Mouse (Mus musculus) G1E (cell line): ENCODE data around the gene Nsmce3. TPM values are rescaled to one million over a fixed set of nuclear protein-coding genes. Genes with fewer than 3 reads are reported as not detected.

Experiments used
- ATAC-seq: 2 replicates; pipeline ENCODE4 v1.8.0; 2016; ENCODE audit warnings: mild to moderate bottlenecking; ENCODE audit not compliant: insufficient number of reproducible peaks, poor library complexity, low FRiP score, severe bottlenecking; ENCODE audit errors: extremely low read depth
- DNase-seq: peaks from one replicate; pipeline ENCODE4 v3.0.0; 2012; ENCODE audit warnings: low spot score
- H3K27me3 ChIP-seq: 2 replicates; pipeline ENCODE4 v1.6.1; 2012; ENCODE audit warnings: mild to moderate bottlenecking, low read length, inconsistent platforms; ENCODE audit not compliant: insufficient read depth
- H3K36me3 ChIP-seq: replicated peaks from 2 replicates; pipeline ENCODE3; 2012; ENCODE audit warnings: mild to moderate bottlenecking, inconsistent platforms
- H3K4me1 ChIP-seq: 2 replicates; pipeline ENCODE4 v1.6.1; 2012; ENCODE audit warnings: low read depth, low read length, inconsistent platforms, mixed read lengths; ENCODE audit not compliant: insufficient read depth
- H3K4me3 ChIP-seq: 2 replicates; pipeline ENCODE4 v1.5.1; 2012; ENCODE audit warnings: low read depth, mild to moderate bottlenecking, inconsistent platforms, low read length, moderate library complexity, mixed read lengths
- H3K9me3 ChIP-seq: replicated peaks from 2 replicates; pipeline ENCODE4 v1.6.1; 2012; ENCODE audit warnings: inconsistent platforms
- CTCF ChIP-seq: IDR thresholded peaks from 2 replicates; pipeline ENCODE4 v1.5.1; 2012; ENCODE audit warnings: low read depth, low read length, inconsistent platforms, mixed read lengths
- GATA1 ChIP-seq: IDR thresholded peaks from 2 replicates; pipeline ENCODE4 v1.6.1; 2012; ENCODE audit warnings: borderline replicate concordance, low read length, inconsistent platforms, mixed read lengths
- GATA2 ChIP-seq: IDR thresholded peaks from 2 replicates; pipeline ENCODE4 v1.6.1; 2012; ENCODE audit warnings: low read depth, low read length, inconsistent platforms, borderline replicate concordance
- POLR2AphosphoS5 ChIP-seq: IDR thresholded peaks from 2 replicates; pipeline ENCODE4 v1.6.1; 2012; ENCODE audit warnings: low read depth, low read length, inconsistent platforms; ENCODE audit not compliant: insufficient replicate concordance
- TAL1 ChIP-seq: conservative IDR thresholded peaks from 2 replicates; pipeline ENCODE4 v1.6.1; 2012; ENCODE audit warnings: low read depth, low read length, inconsistent platforms, mixed read lengths
- polyA plus RNA-seq: library from polyadenylated mRNA; stranded (reverse); fragments of >175 nt; gene quantifications from 2 replicates; pipeline ENCODE4 v1.2.3, GENCODE M21; 2012
- total RNA-seq, 2 experiments: library from RNA; stranded (forward) in 1 of 2; stranded (reverse) in 1 of 2; fragments of 200-1000 nt in 1 of 2; fragments of >200 nt in 1 of 2; fragmentation: Nextera tagmentation in 1 of 2; gene quantifications; 2 replicates each; pipeline ENCODE4 v1.2.3; 2014 to 2017

The Nsmce3 gene
- total and polyA plus RNA-seq, 3 experiments, result 4.4 to 8.1 (median 7.2) TPM

DNA sequence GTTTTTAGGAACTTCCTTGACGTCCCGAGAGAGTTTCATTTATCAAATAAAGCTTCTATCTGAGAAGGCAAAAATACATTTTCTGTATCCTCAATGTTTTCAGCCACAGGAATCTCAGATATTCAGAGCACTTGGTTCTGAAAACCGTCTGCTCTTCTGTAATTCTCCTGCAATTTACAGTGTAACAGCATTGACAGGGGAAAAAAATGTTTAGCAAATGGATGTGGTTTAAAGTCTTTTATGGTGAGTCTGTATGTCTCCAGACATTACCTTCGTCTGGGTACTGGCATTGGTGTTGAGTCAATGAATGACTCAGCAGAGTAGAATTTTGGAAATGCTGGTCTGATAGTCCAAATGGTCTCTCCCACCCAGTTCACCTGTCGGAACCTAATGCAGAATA lies 34.2 kb upstream of the Nsmce3 start:
- DNase-seq (no peak), ATAC-seq (no peak)
- H3K4me3 ChIP-seq, result no peak overlapping the region
- H3K4me1 ChIP-seq, result no peaks in the 10 kb centered on the region
- peaks cover 2% of the 10 kb centered on the region; the same call in 1 of the 2 replicates for H3K9me3 ChIP-seq
- H3K36me3 ChIP-seq, result no peaks in the 10 kb centered on the region
- H3K27me3 ChIP-seq, result no peaks in the 10 kb centered on the region
- TF ChIP-seq POLR2AphosphoS5, result no peak
- no peak for TF ChIP-seq TAL1
- TF ChIP-seq GATA1, result no peak
- no peak for TF ChIP-seq GATA2
- no peak for TF ChIP-seq CTCF

DNA sequence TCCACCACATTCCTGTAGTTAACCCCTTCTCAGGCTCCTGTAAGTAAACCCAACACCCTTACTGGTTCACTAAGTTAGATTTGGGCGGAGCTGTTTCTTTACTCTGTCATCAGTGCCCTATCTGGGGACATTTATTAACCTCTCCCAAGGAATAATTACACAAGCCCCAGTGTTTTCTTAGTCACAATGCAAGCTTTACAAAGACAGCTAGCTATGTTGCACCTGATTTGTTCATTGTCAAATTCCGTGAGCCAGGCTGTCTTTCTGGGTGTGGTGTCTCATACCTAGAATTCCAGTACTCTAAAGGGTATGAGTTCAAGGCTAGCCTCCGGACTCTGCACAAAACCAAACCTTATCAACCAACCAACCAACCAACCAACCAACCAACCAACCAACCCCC lies 32.7 kb upstream of the Nsmce3 start:
- DNase-seq (no peak), ATAC-seq (no peak)
- Histone ChIP-seq H3K4me3 (no peak overlapping the region), H3K36me3 (no peaks in the 10 kb centered on the region), H3K27me3 (no peaks in the 10 kb centered on the region), H3K9me3 (peaks cover 2% of the 10 kb centered on the region; the same call in 1 of the 2 replicates), H3K4me1 (no peaks in the 10 kb centered on the region)
- TF ChIP-seq TAL1 (no peak), POLR2AphosphoS5 (no peak), GATA1 (no peak), GATA2 (no peak), CTCF (no peak)

DNA sequence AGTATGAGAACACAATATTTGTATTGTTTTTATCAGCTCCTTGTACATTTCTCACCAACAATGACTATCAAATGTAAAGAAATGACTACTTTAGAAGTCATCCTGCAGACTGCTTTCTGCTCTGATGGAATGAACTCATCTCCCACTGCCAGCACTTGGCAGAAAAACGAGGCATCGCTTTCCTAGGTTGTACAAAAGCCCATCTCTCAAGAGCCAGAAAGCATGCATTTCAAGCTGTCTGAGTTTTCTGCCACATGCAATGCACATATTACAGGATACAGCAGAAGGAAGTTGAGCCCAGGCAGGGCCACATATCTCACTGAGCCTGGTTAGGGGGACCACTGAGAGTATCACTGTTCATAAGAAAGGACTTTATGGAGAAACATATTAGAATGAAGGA lies 27.5 kb upstream of the Nsmce3 start:
- Histone ChIP-seq H3K4me3 (no peak overlapping the region), H3K4me1 (no peaks in the 10 kb centered on the region), H3K9me3 (no peaks in the 10 kb centered on the region), H3K27me3 (no peaks in the 10 kb centered on the region), H3K36me3 (no peaks in the 10 kb centered on the region)
- no peak for DNase-seq
- TF ChIP-seq GATA2 (no peak), GATA1 (no peak), TAL1 (no peak), CTCF (no peak), POLR2AphosphoS5 (no peak)
- ATAC-seq, result no peak

GRCm38 (mm10) chr7:64896587-64896986 lies 23.8 kb upstream of the Nsmce3 start:
- H3K4me3 ChIP-seq, result no peak overlapping the region
- TF ChIP-seq CTCF (no peak), POLR2AphosphoS5 (no peak), GATA2 (no peak), TAL1 (no peak), GATA1 (no peak)
- no peaks in the 10 kb centered on the region for H3K9me3 ChIP-seq
- no peaks in the 10 kb centered on the region for H3K4me1 ChIP-seq
- no peak for DNase-seq
- ATAC-seq, result no peak
- no peaks in the 10 kb centered on the region for H3K36me3 ChIP-seq
- no peaks in the 10 kb centered on the region for H3K27me3 ChIP-seq

DNA sequence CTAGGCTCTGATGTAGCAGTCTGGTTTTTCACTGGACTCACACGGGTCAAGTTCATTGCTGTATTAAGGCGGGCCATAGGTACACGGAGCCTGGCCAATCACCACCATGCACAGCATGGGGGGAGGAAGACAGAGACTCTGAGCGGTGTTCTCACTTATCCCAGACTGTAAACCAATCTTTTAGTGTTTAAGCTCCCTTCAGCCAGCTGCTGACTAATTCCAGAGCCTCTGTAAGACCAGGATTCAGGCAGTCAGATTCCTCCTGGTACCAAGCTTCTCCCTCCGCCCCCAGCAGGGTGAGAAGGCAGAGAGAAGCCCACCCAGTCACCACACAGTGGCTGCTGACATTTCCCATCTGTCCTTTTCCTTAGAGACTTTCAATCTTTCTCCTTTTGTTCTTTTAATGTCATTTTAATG lies 22.9 kb upstream of the Nsmce3 start:
- Histone ChIP-seq H3K36me3 (no peaks in the 10 kb centered on the region), H3K4me3 (no peak overlapping the region), H3K4me1 (no peaks in the 10 kb centered on the region), H3K27me3 (no peaks in the 10 kb centered on the region), H3K9me3 (no peaks in the 10 kb centered on the region)
- ATAC-seq, result no peak
- TF ChIP-seq GATA1, result no peak
- no peak for TF ChIP-seq CTCF
- no peak for TF ChIP-seq GATA2
- no peak for TF ChIP-seq TAL1
- TF ChIP-seq POLR2AphosphoS5, result no peak
- no peak for DNase-seq

GRCm38 (mm10) chr7:64891139-64891538 lies 18.3 kb upstream of the Nsmce3 start:
- no peaks in the 10 kb centered on the region for H3K4me1 ChIP-seq
- DNase-seq (no peak), ATAC-seq (no peak)
- H3K4me3 ChIP-seq, result no peak overlapping the region
- TF ChIP-seq POLR2AphosphoS5 (no peak), TAL1 (no peak), GATA2 (no peak), GATA1 (no peak), CTCF (no peak)
- H3K27me3 ChIP-seq, result no peaks in the 10 kb centered on the region
- no peaks in the 10 kb centered on the region for H3K9me3 ChIP-seq
- H3K36me3 ChIP-seq, result no peaks in the 10 kb centered on the region

- DNase-seq (no peak), ATAC-seq (no peak)
- Histone ChIP-seq H3K9me3 (no peaks in the 10 kb centered on the region), H3K27me3 (no peaks in the 10 kb centered on the region), H3K36me3 (no peaks in the 10 kb centered on the region), H3K4me3 (no peak overlapping the region), H3K4me1 (no peaks in the 10 kb centered on the region)
- TF ChIP-seq POLR2AphosphoS5, result no peak
- no peak for TF ChIP-seq GATA1
- TF ChIP-seq TAL1, result no peak
- TF ChIP-seq GATA2, result no peak
- TF ChIP-seq CTCF, result no peak
Measured at GRCm38 (mm10) chr7:64889919-64890318, 17.1 kb upstream of the Nsmce3 start.
